Mouse (Mus musculus): Measurements from ENCODE around the gene 1600014C23Rik.

Gene 1600014C23Rik

DNA sequence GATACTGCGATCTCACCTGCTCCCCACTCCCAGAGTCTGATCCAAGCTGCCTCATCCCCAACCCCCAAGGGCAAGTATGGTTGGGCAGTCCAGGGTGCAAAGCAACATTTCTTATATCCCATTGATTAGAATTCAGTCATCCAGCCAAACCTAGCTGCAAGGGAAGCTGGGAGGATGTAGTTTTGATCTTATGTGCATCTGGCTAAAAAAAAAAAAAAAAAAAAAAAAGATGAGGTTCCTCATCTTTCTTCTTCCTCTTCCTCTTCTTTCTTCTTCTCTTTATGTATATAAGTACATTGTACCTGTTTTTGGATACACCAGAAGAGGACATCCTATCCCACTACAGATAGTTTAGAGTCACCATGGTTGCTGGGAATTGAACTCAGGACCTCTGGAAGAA is 17.7 kb upstream of the 1600014C23Rik start:
- DNase-seq = no peak

DNA sequence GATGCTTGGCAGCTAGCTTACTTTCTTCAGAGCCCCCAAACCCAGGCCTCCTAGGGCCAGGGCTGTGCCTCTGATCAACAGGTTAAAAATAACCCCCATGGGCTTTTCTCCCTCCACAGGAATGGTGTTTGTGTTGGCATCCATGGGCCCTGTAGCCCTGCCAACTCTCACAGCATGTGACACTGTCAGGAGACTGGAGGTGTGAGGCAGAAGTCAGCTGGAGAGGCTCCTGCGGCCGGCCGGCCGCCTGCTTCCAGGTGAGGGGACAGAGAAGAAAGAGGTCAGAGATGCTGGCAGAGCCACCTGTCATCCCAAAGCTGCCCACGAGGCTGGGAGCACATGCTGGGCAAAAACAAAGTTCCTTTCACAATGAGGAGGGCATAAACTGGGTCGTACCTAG is 15.5 kb upstream of the 1600014C23Rik start:
- no peak for DNase-seq

DNA sequence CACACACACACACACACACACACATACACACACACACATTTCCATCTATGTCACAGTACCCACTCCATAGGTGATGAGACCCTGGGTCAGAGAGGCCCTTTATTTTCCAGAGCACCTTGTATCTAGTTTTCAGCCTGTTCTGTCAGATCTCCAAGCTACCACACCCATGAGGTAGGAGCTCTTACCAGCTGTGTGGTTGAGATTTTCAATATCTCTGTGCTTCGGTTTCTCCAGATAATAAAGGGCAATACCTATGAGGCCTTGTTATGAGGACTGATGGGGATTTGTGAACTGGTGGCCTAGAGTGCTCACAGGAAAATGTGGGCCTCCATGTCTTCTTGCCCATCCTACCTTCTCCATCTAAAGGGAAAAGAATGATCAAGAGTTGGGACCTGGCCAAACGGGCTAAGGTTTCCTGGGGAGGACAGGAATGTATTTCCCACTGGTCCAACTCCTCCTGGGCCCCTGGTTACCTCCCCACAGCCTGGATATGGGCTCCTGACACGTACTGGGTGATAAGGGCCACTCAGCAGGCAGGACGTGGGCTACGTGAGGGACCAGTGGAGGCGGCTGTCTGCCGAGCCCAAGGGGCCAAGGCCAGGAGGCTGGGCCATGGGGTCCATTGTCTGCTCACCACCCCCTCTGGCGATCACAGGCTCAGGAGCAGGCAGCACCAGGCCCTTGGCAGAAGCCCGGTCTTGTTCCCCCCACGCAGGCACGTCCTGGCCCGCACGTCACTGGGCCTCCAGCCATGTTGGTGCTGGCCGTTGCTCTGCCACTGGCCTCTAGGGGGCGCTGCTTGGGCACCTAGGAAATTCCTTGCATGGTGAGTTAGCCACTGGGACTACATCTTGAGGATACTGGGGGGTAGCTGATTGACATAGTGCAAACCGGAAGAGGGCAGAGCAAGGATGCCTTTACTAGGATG is 14.5 kb upstream of the 1600014C23Rik start:
- peak; percentile 36 for DNase-seq

DNA sequence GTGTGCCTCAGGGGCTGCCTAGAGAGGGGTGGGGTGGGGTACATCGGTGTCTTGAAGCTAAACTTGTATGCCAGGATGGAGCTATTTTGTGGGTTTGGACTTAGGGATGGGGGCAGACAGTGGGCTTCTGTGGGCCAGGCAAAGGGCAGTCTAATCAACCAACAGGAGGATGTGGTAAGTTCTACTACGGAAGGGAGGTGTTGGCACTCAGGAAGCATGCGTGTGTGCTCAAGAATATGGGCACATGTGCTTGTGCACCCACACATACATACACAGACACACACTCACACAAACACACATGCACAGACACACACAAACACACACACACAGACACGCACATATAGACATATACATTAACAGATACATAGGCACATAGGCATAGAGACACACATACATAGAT is 13.6 kb upstream of the 1600014C23Rik start:
- no peak for DNase-seq

DNA sequence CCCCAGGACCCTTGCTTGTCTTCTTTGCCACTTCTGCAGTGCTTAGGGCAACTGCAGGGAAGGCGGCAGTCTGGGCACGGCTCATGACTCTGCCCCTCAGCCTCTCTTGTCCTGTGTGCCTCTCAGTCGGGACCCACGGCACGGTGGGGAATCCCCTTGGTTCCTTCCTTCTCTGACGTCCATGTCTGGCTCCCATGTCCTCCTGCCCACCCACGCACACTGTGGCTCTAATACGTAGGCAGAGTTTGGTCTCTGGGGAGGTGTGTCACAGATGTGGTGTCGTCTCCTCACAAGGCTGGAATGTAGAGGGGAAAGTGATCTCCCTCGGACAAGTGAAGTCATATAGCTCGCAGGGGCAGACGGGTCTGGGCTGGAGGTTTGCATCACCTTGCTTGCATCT is 13.1 kb upstream of the 1600014C23Rik start:
- DNase-seq = no peak

DNA sequence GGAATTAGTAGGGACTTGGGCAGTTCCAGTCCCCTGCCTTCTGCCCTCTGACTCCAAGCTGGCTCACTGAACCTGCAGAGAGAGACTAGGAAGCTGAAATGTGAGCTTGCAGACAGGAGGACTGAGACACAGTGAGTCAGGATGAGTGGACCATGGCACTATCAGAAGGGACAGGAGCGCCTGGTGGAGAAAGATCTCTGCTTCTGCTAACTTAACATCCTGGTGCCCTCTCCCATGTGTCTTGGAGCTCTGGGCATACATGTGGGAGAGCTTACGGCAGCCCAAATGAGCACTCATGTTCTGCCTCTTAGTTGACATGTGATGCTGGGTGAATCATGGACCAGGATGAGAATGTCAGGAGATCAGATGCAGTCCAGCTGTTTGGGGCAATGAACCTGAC is 12.0 kb upstream of the 1600014C23Rik start:
- DNase-seq = no peak

DNA sequence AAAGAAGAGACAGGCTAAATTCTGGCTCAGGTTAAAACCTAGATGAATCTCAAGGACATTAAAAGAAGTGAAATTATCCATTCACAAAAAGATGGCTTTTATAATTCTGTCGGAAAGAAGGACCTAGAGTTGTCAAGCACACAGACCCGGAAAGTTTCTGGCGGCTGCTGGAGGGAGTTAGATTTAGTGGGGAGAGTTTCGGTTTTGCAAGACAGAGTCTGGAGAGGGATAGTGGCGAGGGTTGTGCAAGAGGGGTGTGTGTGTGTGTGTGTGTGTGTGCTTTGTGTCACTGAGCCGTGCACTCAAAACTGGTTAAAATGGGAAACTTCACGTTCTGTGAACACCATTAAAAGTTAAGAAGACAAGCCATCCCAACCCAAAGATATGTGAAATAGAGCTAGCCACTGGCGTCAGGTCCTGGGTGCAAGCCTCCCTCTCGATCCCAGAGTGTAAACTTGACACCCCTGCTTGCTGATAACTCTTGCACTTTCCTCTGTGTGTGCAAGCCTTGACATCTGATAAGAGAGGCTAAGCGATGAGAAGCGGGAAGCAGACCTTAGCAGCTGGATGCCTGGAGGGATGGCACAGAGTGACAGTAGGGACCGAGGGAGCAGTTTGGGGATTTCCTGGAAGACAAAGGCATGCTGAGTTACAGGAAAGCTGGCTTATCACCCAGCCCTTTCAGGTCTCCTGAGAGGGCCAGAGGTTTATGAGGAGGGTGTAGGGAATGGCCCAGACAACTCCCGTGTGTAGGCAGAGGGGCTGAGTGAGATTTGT is 8.9 kb upstream of the 1600014C23Rik start:
- no peak for DNase-seq

DNA sequence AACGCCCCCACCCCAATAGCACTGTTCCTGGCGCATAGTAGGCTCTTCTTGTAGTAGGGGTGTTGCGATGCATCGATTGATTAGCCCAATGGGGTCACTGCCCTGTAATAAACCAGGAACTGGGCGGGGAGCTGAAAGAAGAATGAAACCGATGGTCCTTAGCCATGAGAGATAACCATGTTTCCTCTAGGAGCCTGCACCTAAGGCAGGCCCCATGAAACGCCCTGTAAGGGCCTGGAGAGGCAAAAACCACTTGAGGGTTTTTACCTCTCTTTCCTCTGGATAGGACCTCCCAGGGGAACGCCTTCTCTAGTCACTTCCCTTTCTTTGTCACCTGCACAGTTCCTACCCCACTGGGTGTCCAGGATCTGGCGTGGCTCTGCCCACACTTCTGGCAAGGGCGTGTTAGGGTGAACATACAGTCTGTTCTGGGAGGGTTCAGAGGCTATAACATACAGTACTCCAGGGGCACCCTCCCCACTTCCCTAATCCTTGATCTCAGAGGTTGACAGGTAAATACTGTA is 3.5 kb upstream of the 1600014C23Rik start:
- DNase-seq = no peak

DNA sequence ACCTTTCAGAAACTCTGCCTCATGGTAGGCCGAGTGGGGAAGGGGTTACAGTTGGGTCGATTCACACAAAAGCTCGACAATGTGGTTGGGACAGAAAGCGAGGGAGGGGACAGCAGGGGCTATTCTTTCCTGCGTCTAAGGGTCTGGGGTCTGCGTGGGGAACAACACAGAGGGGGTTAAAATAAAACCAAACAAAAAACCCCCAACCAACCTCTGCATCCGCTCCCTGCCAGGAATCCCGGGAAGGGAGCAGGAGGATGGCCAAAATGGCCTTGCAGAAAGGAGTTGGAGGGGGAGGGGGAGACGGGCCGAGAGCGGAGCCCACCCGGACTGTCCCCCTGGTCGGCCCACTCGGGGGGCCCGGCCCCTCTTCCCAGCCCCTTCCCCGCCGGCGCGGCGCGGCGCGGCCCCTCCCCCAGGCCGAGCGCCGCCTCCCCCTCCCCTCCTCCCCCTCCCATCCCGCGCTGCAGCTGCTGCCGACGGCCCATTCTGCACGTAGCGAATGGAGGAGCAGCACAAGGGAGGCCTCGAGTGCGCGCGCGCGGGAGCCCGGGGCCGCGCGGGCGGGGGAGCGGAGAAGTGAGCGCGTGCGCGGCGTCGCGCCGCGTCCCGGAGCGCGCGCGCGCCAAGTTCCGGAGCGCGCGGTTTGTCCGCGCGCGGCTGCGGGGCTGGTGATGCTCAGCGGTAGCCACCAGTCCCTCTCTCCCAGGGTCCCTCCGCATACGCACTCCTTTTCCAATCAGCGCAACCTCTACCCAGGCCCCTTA is 2.9 kb upstream of the 1600014C23Rik start:
- peak; percentile 93 for DNase-seq

DNA sequence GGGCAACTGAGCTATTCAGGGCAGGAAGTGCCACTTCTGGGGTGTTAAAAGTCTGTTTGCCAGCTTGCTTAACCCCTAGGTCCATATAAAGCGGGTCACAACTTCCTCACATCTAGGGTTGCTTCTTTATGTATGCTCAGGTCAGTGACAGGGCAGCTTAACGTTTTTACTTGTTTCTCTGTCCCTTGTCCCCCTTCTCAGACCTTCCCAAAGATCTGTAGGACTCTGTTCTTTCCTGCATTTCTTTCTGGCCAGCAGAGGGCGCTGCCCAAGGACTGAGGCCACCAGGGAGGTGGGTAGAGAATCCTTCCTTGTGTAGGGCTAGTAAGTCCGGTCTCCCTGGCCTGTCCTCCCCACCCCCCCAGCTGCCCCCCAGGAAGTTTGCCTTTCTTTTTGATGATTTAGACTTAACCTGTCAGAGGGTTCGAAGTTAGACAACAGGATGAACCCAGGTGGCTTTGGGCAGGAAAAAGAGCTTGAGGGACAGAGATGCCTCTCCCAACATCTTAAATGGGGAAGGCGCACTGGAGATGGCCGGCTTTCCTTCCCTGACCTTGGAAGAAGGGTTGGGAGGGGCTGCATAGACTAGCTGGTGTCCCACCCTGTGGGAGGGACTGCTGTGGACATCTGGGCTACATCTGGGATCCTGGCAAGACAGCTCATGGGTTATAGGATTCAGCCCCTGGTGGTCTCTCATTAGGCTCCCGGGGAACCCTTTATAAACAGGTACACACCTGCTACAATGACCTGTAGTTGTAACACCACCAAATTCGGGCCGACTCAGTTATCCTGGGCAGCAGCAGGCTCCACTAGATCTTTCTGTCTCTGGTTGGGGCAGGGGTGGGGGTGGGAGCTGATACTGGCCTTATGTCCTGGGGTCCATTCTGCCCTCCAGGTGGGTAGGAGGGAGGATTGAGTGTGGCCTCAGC is 2.0 kb upstream of the 1600014C23Rik start:
- peak; percentile 76 for DNase-seq

DNA sequence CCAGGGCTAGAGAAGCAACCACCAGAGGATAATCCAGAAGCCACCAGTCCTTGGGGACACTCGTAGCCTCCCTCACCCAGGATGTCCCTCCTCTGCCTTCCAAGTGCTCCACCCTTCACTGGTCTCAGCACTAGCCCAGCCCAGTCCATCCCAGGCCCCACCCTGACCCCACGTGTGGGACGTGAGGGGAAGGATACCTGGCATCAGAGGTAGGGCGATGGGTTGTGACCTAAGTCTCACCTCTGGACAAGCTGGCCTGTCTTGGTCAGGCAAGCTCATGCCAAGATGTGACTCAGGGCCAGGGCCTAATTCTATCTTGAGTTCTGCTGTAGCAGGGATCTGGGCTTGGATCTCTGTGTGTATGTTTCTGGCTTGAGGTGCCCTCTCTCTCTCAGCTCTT is 1.2 kb upstream of the 1600014C23Rik start:
- no peak for DNase-seq

DNA sequence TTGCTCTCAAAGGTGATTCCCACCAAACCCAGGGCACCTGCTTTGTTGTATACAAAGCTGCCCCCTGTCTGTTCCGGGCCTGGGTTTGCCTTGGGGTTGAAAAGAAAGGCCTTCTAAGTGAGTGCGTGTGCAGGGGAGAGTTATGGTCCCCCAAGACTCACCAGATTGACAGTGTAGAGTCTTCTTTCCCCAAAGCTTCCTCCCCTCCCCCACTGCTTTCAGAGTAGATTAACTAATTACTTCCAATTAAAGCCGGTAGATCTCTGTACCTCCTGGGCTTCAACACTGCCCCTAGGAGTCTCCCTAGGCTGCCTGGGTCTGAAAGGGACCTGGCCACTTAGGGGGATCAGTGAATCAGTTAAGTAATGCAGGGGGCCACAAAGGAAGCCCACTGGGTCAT is 689 bp upstream of the 1600014C23Rik start:
- DNase-seq = no peak

DNA sequence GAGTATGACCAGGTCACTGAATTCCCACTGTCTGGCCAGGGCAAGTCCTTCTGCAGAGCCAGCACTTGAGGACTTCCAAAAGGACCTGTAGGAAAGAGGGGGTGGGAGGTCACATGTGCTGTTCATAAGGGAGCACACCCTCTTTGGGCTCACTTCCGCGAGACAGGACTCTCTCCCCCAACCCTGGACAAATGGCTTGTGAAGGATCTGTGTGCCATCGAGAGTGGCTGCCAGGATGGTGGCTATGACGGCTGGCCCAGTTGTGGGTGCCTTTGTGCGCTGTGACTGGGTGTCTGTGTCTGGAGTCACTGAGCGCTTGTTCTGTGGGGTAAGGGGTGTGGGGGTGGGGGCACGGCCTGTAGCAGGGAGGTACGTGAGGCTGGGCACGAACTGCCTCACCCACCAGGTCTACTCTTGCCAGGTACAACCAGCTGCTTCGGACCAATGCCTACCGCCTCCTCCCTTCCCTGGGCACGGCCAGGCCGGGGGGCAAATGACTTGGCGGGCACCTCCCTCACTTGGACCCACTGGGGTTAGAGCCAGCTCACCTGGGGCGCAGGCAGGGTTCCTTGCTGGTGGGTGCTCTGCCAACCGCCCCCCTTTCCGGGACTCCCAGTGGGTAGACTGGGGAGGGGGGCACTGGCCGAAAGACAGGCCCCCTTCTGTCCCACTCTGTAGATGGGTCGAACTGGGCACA is 458 bp downstream of the 1600014C23Rik start:
- DNase-seq = peak; percentile 60

DNA sequence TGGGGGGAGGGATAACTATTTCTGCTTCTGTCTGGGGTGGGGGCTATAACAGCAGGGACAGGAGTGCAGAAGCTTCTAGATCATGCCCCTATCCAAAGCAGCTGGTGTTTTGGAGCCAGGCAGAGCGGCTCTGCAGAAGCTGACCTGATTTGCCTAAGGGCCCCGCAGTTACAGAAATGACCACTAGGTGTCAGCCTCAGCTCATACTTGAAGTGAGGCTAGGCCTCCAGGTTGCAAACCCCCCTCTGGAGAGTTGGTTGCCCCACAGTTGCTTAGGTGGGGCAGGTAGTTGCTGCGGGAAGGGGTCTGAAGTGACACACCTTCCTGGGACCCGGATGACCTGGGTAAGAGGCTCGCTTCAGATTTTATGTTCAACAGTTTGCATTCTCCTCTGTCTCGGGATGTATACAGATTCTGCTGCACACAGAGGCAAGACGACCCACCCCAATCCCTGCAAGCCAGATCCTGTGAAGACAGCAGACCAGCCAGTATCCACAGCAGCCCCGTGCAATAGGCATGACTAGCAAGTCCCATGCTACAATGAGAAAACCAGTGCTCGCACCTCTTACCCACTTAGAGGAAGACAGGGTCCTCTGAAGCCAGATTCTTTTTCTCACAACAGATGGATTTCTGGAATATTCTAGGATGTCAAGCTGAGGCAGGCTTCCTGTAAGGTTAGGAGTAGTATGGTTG is 2.3 kb downstream of the 1600014C23Rik start:
- peak; percentile 82 for DNase-seq

DNA sequence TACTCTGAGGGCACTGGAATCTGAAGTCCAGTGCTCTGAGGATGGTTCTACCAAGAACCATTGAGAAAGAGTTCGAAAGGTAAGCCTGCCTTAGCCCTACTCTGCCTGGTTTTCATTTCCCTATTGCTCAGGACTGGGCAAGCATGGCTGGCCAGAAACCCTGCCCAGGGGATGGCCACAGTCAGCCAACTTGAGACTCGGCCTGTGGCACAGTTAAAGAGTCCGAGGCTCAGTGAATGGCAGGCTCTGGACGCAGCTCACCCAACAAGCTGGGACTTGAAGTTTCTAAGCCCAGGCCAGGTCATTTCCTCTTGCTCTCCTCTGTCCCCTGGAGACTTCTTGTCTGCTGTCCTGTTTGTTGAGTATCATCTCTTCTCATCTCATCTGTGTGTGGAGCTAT is 2.9 kb downstream of the 1600014C23Rik start:
- no peak for DNase-seq

DNA sequence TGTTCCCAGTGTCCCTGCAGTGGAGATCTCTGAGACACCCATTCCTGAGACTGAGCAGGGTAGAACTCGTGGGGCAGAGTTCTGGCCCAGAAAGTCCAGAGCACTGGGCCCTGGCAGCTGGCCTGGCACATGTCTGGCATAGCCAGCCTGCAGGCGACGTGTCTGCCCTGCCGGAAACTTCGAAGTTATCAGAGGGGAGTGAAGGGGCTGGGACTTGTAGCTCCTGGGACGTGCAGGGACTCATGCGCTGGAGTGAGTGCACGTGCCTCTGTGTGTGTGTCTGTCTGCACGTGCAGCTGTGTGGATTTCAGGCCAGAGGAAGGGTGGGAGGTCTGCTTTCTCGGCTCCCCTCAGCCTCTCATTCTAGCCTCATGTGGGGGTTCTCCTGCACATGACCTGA is 4.3 kb downstream of the 1600014C23Rik start:
- DNase-seq = no peak

DNA sequence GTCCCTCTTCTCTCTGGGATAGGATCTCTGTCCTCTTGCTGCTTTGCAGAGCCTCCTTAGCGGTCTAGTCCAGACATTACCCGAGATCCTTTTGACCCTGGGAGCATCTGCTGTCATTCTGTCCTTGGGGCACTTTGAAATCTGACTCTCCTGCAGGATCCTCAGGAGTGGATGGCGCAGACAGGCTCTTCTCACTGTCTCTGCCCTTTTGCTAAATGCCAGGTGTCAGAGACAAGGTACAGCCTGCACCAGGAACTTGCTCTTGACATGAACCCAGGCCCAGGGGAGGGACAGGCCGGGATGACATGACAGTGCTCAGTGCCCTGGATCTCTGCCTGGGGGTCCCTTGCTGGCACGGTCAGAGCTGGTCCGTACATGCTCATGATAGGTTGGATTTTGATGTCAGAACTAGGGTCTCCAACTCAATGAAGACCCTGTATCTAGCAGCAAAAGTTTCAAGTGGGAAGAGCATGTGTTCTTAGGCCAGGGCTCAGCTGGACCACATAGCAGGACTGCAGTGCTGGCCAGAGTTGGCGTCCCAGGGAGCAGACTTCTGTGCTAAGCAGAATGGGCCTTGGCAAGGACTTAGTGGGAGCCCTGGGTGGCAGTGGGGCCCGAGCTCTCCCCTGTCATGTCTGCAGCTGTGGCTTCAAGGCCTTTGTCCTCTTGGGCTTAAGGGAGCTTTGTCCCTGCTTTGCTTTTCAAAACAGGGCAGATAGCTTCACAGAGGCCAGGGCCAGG is 5.5 kb downstream of the 1600014C23Rik start:
- DNase-seq = no peak

DNA sequence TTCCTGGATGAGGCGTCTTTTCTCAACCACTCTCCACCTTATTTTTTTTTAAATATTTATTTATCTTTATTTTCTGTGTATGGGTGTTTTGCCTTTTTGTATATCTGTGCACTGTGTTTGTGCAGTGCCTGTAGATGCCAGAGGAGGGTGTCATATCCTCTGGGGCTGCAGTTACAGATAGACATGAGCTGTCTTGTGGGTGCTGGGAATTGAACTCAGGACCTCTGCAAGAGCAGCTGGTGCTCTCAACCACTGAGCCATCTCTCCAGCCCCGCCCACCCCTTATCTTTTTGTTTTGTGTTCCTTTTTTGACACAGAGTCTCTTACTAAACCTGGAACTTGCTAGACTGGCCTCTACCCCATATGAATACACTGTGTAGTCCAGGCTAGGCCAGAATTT is 6.2 kb downstream of the 1600014C23Rik start:
- no peak for DNase-seq

DNA sequence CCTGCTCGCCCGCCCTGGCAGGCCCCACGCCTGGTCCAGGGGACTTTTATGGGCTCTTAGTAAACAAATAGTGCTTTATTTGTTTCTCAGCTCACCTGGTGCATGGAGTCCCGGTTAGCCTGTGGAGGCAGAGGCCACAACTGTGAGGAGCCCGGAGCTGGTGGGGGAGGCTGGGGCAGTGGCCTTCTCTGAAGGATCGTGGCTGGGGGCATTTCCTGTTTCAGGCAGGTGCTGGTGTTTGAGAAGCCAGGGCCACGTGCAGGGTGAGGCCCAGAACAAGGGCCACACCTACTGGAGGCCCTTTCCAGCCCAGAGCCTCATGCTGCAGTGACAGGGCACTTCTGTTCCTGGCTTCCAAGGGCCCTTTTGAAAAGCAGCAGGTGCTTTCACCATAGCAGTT is 7.4 kb downstream of the 1600014C23Rik start:
- DNase-seq = no peak

DNA sequence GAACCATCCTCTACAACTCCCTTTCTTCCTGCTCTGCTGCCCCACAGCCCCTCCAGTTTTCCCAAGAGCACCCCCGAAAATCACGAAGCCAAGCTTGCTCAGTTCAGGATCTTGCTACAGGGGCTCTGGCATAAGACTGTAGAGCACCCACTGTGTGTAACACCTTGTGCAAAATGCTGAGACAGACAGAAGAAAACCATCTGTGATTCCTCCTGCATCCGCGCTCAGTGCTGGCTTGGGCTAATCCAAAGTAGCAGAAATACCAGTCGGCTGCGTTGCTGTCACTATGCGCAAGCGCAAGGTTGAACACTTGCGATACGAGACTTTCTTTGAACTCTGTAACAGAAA is 9.1 kb downstream of the 1600014C23Rik start:
- DNase-seq = no peak

Measured in layer of hippocampus, adult 9-11 months (tissue).